Mouse (Mus musculus) adrenal gland, postnatal 4 days (tissue): ENCODE data around the gene Arel1. TPM values are rescaled to one million over a fixed set of nuclear protein-coding genes. Genes with fewer than 3 reads are reported as not detected.

Experiments used
- total RNA-seq, 2 experiments: library from RNA; stranded (reverse); gene quantifications; 2 replicates each; pipeline ENCODE4 v1.2.3; 2021

The Arel1 gene
- total RNA-seq, 2 experiments from 2014 or later: 34.7 to 38.1 TPM

Other genes starting within 250 kb of the Arel1 start
- 10 to 100 TPM; 74.7 to 75.6 TPM for gene Npc2, start 197.7 kb downstream of the Arel1 start, total RNA-seq
- gene Isca2, start 197.6 kb downstream of the Arel1 start, total RNA-seq: 10 to 100 TPM; 68.3 to 77.9 TPM
- 1 to 10 TPM; 6.9 to 7.1 TPM for gene Ltbp2, start 94.4 kb downstream of the Arel1 start, total RNA-seq
- gene Fcf1, start within 50 bp of the Arel1 start, total RNA-seq: 100 to 1,000 TPM in 1 of 2 experiments, 10 to 100 TPM in 1; 99.5 to 108 TPM
- gene Ylpm1, start 25.4 kb upstream of the Arel1 start, total RNA-seq: 10 to 100 TPM; 58.2 to 71.2 TPM
- gene Prox2, start 139.9 kb upstream of the Arel1 start, total RNA-seq: 1 to 10 TPM; 4.8 to 5.5 TPM
- gene Dlst, start 139.9 kb upstream of the Arel1 start, total RNA-seq: 100 to 1,000 TPM; 294 to 319 TPM
- 1 to 10 TPM; 3.6 to 3.9 TPM for gene Rps6kl1, start 180.4 kb upstream of the Arel1 start, total RNA-seq
- 1 to 10 TPM; 3.2 to 4.3 TPM for gene Pgf, start 206.9 kb upstream of the Arel1 start, total RNA-seq
- gene Eif2b2, start 248.6 kb upstream of the Arel1 start, total RNA-seq: 10 to 100 TPM; 84.2 to 89.1 TPM